Mouse (Mus musculus): ENCODE results near the gene Smarcc1.

The Smarcc1 gene

GRCm38 (mm10) chr9:110230395-110231071, 113.0 kb downstream of the Smarcc1 start:
- DNase-seq (ENCODE audit: low read depth): no peak

- no peak for DNase-seq (ENCODE audit: low read depth)
Measured at GRCm38 (mm10) chr9:110234962-110235361, 117.5 kb downstream of the Smarcc1 start.

GRCm38 (mm10) chr9:110243221-110243833, 125.8 kb downstream of the Smarcc1 start, which contains the start of gene Cspg5:
Cspg5 (plus strand) TSS chr9:110243783.
- DNase-seq (ENCODE audit: low read depth): no peak

GRCm38 (mm10) chr9:110244567-110244888, 127.0 kb downstream of the Smarcc1 start:
- peak; percentile 11 for DNase-seq (ENCODE audit: low read depth)

- DNase-seq (ENCODE audit: low read depth): peak; percentile 19
Measured at GRCm38 (mm10) chr9:110244889-110245589, 127.5 kb downstream of the Smarcc1 start.

- peak; percentile 22 for DNase-seq (ENCODE audit: low read depth)
Measured at GRCm38 (mm10) chr9:110245590-110246320, 128.2 kb downstream of the Smarcc1 start.

- no peak for DNase-seq (ENCODE audit: low read depth)
Measured at GRCm38 (mm10) chr9:110246321-110246640, 128.8 kb downstream of the Smarcc1 start.

GRCm38 (mm10) chr9:110247049-110247448, 129.5 kb downstream of the Smarcc1 start:
- DNase-seq (ENCODE audit: low read depth): no peak

- no peak for DNase-seq (ENCODE audit: low read depth)
Measured at GRCm38 (mm10) chr9:110248861-110249260, 131.4 kb downstream of the Smarcc1 start.

GRCm38 (mm10) chr9:110249823-110250543, 132.5 kb downstream of the Smarcc1 start:
- no peak for DNase-seq (ENCODE audit: low read depth)

- no peak for DNase-seq (ENCODE audit: low read depth)
Measured at GRCm38 (mm10) chr9:110250776-110251175, 133.3 kb downstream of the Smarcc1 start.

- no peak for DNase-seq (ENCODE audit: low read depth)
Measured at GRCm38 (mm10) chr9:110255407-110256019, 138.0 kb downstream of the Smarcc1 start.

GRCm38 (mm10) chr9:110258646-110259045, 141.1 kb downstream of the Smarcc1 start:
- DNase-seq (ENCODE audit: low read depth): no peak

GRCm38 (mm10) chr9:110259118-110259517, 141.6 kb downstream of the Smarcc1 start:
- DNase-seq (ENCODE audit: low read depth): no peak

GRCm38 (mm10) chr9:110263181-110263580, 145.7 kb downstream of the Smarcc1 start:
- no peak for DNase-seq (ENCODE audit: low read depth)

GRCm38 (mm10) chr9:110264991-110265390, 147.5 kb downstream of the Smarcc1 start:
- DNase-seq (ENCODE audit: low read depth): no peak

- no peak for DNase-seq (ENCODE audit: low read depth)
Measured at GRCm38 (mm10) chr9:110268416-110268815, 150.9 kb downstream of the Smarcc1 start.

GRCm38 (mm10) chr9:110272330-110272729, 154.8 kb downstream of the Smarcc1 start:
- DNase-seq (ENCODE audit: low read depth): no peak

GRCm38 (mm10) chr9:110273507-110273906, 156.0 kb downstream of the Smarcc1 start:
- DNase-seq (ENCODE audit: low read depth): no peak

- DNase-seq (ENCODE audit: low read depth): no peak
Measured at GRCm38 (mm10) chr9:110275882-110276281, 158.4 kb downstream of the Smarcc1 start.

GRCm38 (mm10) chr9:110277431-110277881, 159.9 kb downstream of the Smarcc1 start:
- DNase-seq (ENCODE audit: low read depth): no peak
